Mouse (Mus musculus) neural tube, embryonic 10.5 days (tissue): ENCODE measurements around the gene Efcab6.
A peak's percentile ranks its signal among the peaks of the same experiment; 100 is the strongest.

Experiments used
- DNase-seq: peaks from one replicate; pipeline ENCODE4 v3.0.0-alpha.2; 2017; ENCODE audit warnings: low spot score; ENCODE audit errors: extremely low spot score

The Efcab6 gene

GRCm38 (mm10) chr15:84065701-84066100, 522 bp upstream of the Efcab6 start:
- DNase-seq: no peak

GRCm38 (mm10) chr15:84058841-84059240, 6.3 kb downstream of the Efcab6 start:
- no peak for DNase-seq

DNA sequence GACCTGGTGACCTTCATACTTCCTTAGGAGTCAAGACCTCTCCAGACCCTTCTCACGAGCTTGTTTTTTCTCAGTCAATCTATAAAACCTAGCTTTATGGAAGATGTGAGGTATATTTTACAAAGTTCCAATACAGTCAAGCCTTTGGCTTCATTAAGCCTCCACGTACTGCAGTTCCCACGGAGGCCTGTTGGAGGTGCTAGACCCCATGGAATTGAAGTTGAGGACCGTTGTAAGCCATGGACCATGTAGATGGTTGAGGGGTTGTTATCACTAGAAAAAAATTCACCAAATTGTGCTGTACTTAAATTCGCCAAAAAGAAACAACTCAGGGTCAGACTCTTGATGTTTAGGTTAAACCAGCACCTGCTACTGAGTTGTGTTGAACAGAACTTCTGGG, 9.1 kb downstream of the Efcab6 start:
- DNase-seq: no peak

GRCm38 (mm10) chr15:84053859-84054258, 11.3 kb downstream of the Efcab6 start:
- DNase-seq: peak; percentile 82

DNA sequence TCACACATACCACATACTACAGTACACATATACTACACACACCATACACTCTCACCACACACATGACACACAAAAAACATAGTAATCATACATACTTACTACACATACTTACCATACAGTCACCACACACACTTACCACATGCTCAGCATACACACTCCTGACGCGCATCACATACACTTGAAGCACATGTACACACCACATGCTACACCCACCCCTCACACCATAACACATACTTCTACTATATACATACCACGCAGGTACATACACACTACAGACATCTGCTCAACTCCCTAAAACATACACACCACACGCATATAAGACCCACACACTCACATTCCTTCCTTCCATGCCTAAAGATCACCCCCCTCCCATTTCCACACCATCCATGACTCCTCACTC, 11.9 kb downstream of the Efcab6 start:
- no peak for DNase-seq

GRCm38 (mm10) chr15:84052390-84052789, 12.8 kb downstream of the Efcab6 start:
- DNase-seq: no peak

- no peak for DNase-seq
Observed at GRCm38 (mm10) chr15:84049570-84049969, 15.6 kb downstream of the Efcab6 start.

DNA sequence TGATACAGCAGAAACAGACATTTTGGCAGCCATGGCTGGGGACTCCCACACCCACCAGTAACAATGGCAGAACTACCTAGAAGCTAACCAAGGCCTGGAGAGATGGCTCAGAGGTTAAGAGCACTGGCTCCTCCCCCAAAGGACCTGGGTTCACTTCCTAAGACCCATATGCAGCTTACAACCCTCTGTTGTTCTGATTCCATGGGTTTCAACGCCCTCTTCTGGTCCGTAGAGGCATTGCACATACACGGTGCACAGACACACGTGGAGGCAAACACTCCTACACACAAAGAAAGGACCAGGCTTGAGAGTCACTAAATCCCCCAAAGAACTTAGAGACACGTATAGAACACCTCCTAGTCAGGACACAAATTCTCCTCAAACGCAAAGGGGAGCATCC, 19.6 kb downstream of the Efcab6 start:
- DNase-seq: no peak

DNA sequence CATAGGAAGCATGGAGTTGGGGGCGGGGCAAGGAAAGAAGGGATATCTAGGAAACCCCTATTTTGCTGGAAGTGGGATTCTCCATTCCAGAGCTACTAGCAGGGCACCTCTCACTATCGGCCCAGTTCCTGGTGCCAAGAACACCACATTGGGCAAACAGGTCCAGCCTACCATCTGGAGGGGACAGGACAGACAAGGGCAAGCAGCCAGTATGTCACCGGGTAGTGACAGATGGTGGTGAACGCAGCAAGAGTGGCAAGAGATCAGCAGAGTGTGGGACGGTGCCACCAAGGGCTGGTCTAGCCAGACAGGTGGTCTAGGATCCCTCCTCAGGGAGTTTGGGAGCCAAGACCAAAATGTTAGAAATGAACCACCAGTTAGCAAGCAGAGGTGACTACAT, 28.1 kb downstream of the Efcab6 start:
- DNase-seq: no peak

GRCm38 (mm10) chr15:84025651-84026050, 39.5 kb downstream of the Efcab6 start:
- no peak for DNase-seq

GRCm38 (mm10) chr15:84024851-84025250, 40.3 kb downstream of the Efcab6 start:
- no peak for DNase-seq

GRCm38 (mm10) chr15:84009366-84010083, 55.7 kb downstream of the Efcab6 start:
- no peak for DNase-seq

DNA sequence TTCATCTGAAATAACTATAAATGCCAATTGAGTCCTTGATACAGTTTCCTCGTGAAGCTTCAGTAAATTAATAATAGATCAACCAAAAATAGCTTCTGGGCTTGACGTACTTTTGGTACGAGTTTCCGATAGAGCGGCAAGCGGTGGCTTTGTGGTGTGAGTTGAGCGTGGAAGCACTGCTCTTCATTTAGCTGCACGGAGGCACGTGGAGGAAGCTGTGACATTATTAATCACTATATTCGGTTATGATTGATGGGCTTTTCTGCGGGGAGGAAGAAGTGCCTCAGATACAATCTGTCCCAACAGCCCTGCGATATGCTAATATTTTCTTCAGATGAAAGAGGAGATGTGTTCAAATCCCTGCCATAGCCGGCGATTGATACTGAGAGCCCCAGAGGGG, 60.9 kb downstream of the Efcab6 start:
- DNase-seq: no peak

- DNase-seq: no peak
Observed at GRCm38 (mm10) chr15:83999071-83999470, 66.1 kb downstream of the Efcab6 start.

- DNase-seq: no peak
Observed at GRCm38 (mm10) chr15:83998586-83998985, 66.6 kb downstream of the Efcab6 start.

GRCm38 (mm10) chr15:83998115-83998514, 67.1 kb downstream of the Efcab6 start:
- DNase-seq: peak; percentile 41

DNA sequence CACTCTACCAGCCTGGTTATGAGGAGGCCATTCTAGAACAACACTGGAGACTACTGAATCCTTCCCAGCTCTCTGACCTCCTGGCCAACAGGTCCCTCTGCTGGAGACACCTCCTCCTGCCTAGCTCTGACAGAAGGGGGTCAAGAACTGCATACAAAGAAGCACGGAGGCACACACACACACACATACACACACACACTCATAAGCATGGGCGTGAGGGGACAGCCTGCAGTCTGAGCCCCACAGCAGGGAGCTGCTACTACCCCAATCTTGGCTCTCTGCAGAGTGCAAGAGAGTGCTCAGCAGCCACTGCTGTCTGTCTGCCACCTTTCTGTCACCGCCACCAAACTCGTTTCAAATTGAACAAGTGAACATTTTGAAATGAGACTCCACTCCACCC, 67.6 kb downstream of the Efcab6 start:
- peak; percentile 25 for DNase-seq

DNA sequence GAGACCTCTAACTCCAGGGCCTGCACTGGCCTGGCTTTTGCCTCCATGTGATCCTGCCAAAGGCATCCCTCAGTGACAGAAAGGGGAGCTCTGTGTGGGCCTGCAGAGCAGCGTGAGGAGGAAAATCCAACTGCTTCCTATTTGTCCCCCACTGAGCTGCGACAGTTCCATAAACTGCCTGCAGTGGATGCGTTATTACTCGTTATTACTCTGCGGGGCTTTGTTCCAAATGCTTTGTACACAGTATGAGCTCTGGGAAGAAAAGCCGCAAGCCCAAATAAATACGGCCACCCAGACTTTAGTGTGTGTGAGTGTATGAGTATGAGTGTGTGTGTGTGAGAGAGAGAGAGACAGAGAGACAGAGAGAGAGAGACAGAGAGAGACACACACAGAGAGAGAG, 68.3 kb downstream of the Efcab6 start:
- DNase-seq: no peak

GRCm38 (mm10) chr15:83992191-83992590, 73.0 kb downstream of the Efcab6 start:
- no peak for DNase-seq

DNA sequence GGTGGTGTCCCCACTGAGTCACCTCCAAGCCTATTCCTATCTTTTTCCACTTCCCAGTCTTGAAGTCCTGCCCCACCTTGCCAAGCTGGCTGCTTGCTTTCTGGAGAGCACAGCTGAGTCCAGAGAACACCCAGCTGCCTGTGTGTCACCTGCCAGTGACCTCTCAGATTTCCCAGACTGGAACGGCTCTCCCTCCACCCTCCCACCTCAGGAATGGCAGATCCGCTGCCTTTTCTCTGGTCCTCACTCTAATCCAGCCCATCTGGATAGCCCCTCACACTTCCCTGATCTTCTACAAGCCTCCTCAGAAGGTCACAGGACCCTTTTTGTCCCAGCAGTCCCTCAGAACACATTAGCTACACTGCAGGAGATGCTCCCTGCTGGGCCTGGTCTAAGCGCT, 73.7 kb downstream of the Efcab6 start:
- peak; percentile 40 for DNase-seq

GRCm38 (mm10) chr15:83989241-83989640, 75.9 kb downstream of the Efcab6 start:
- no peak for DNase-seq

GRCm38 (mm10) chr15:83988087-83988486, 77.1 kb downstream of the Efcab6 start:
- DNase-seq: no peak

GRCm38 (mm10) chr15:83982186-83982936, 82.8 kb downstream of the Efcab6 start:
- DNase-seq: no peak
